Mouse (Mus musculus) ES-E14 (cell line): Measurements from ENCODE around the gene Cyp26a1. TPM values are rescaled to one million over a fixed set of nuclear protein-coding genes. Genes with fewer than 3 reads are reported as not detected.

Experiments
- DNase-seq: peaks from one replicate; pipeline ENCODE4 v3.0.0-alpha.2; 2013; ENCODE audit warnings: low read depth, low spot score
- H3K27ac ChIP-seq: 2 replicates; pipeline ENCODE4 v1.5.1; 2012; ENCODE audit warnings: low read depth, mild to moderate bottlenecking, low read length, moderate library complexity, mixed read lengths; ENCODE audit not compliant: poor library complexity, insufficient read depth, severe bottlenecking
- H3K36me3 ChIP-seq: 2 replicates; pipeline ENCODE4 v1.6.1; 2012; ENCODE audit warnings: mild to moderate bottlenecking, low read length, moderate library complexity, mixed read lengths; ENCODE audit not compliant: control insufficient read depth, poor library complexity, insufficient read depth, severe bottlenecking
- H3K4me1 ChIP-seq, 2 experiments: fragments of 150-350 bp in 1 of 2; sonication (generic) in 1 of 2; 2 replicates each; pipeline ENCODE4 v1.6.1; 2012; ENCODE audit warnings: low read length in 2 of 2, mild to moderate bottlenecking in 1 of 2, mixed read lengths in 1 of 2; ENCODE audit not compliant: control insufficient read depth in 2 of 2, insufficient read depth in 2 of 2, poor library complexity in 1 of 2
- H3K4me3 ChIP-seq, 2 experiments: fragments of 150-350 bp in 1 of 2; sonication (generic) in 1 of 2; 2 replicates each; pipeline ENCODE4 v1.5.1; 2012; ENCODE audit warnings: low read length in 2 of 2, low read depth in 1 of 2, mild to moderate bottlenecking in 1 of 2, mixed read lengths in 1 of 2; ENCODE audit not compliant: insufficient read depth in 1 of 2, poor library complexity in 1 of 2, severe bottlenecking in 1 of 2
- H3K9ac ChIP-seq: 2 replicates; pipeline ENCODE4 v1.6.1; 2012; ENCODE audit warnings: low read depth, mild to moderate bottlenecking, low read length, mixed read lengths; ENCODE audit not compliant: poor library complexity, insufficient read depth, severe bottlenecking
- H3K9me3 ChIP-seq: fragments of 150-350 bp; sonication (generic); 2 replicates; pipeline ENCODE4 v1.6.1; 2012; ENCODE audit warnings: low read depth, mild to moderate bottlenecking, low read length; ENCODE audit not compliant: control insufficient read depth, insufficient read depth
- CHD2 ChIP-seq: IDR thresholded peaks from 2 replicates; pipeline ENCODE4 v1.6.1; 2014; ENCODE audit warnings: mild to moderate bottlenecking, low read depth, low read length, inconsistent platforms
- HCFC1 ChIP-seq: IDR thresholded peaks from 2 replicates; pipeline ENCODE4 v1.6.1; 2012; ENCODE audit warnings: low read length, inconsistent platforms, borderline replicate concordance; ENCODE audit not compliant: insufficient read depth
- MAFK ChIP-seq: IDR thresholded peaks from 2 replicates; pipeline ENCODE4 v1.6.1; 2014; ENCODE audit warnings: mild to moderate bottlenecking, low read depth, low read length, inconsistent platforms; ENCODE audit not compliant: insufficient read depth
- ZC3H11A ChIP-seq: IDR thresholded peaks from 2 replicates; pipeline ENCODE4 v1.6.1; 2012; ENCODE audit warnings: low read depth, mild to moderate bottlenecking, inconsistent platforms, low read length, borderline replicate concordance
- ZNF384 ChIP-seq: IDR thresholded peaks from 2 replicates; pipeline ENCODE4 v1.6.1; 2012; ENCODE audit warnings: low read depth, low read length, inconsistent platforms
- in situ Hi-C, 2 experiments: fragments of 600-800 bp; cut with MboI; formaldehyde crosslinking; loops; one replicate each; pipeline ENCODE4 v1.15.1; 2025; ENCODE audit warnings: low sequenced_read_pairs in 2 of 2, inconsistent platforms in 1 of 2; ENCODE audit not compliant: unreplicated experiment in 2 of 2
- total RNA-seq: library from RNA; depleted of rRNA; stranded (reverse); fragments of 300-350 nt; gene quantifications from 2 replicates; pipeline ENCODE4 v1.2.3, GENCODE M21; 2012

Cyp26a1 gene
- total RNA-seq, 1 experiment = 5.7 TPM

DNA sequence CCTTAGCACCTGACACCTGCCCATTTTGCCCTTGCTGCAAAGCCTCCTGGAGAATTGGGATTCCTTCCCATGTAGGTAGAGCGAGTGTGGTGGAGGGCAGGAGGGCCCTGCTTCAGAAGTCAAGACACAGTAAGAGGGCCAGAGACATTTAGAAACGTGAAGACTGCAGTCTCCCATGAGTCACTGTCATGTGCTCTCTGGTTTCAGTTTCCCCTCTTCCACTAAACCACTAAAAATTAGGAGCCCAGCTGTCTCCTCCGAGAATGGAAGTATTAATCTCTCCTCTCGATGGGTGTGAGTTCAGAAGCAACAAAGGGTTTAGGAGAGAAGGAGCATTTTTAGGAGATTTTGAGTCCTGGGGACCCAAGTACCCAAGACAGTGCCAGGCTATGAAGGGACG is 8.1 kb upstream of the Cyp26a1 start:
- H3K27ac ChIP-seq = no peak overlapping the region
- no peak for TF ChIP-seq ZC3H11A
- TF ChIP-seq ZNF384 = no peak
- no peak for TF ChIP-seq MAFK
- no peak for TF ChIP-seq HCFC1
- no peak for TF ChIP-seq CHD2
- no peaks in the 10 kb centered on the region for H3K9me3 ChIP-seq
- DNase-seq = no peak
- in situ Hi-C loops = no loop called here
- peaks cover 2 to 7% of the 10 kb centered on the region in 2 experiments; a peak in 2 of 4 replicates for H3K4me1 ChIP-seq
- H3K9ac ChIP-seq = no peak overlapping the region
- no peak overlapping the region for H3K4me3 ChIP-seq
- H3K36me3 ChIP-seq = no peaks in the 10 kb centered on the region

- no peak for DNase-seq
- peak overlapping the region in 1 of 2 experiments; percentile 44; a peak in 2 of 4 replicates for H3K4me3 ChIP-seq
- no peak overlapping the region for H3K27ac ChIP-seq
- H3K9me3 ChIP-seq = no peaks in the 10 kb centered on the region
- H3K4me1 ChIP-seq = peaks cover 2 to 5% of the 10 kb centered on the region in 2 experiments; a peak in 2 of 4 replicates
- in situ Hi-C loops = no loop called here
- TF ChIP-seq ZC3H11A = no peak
- no peaks in the 10 kb centered on the region for H3K36me3 ChIP-seq
- no peak overlapping the region for H3K9ac ChIP-seq
These were observed 6.9 kb upstream of the Cyp26a1 start for GRCm38 (mm10) chr19:37690716-37691115.

DNA sequence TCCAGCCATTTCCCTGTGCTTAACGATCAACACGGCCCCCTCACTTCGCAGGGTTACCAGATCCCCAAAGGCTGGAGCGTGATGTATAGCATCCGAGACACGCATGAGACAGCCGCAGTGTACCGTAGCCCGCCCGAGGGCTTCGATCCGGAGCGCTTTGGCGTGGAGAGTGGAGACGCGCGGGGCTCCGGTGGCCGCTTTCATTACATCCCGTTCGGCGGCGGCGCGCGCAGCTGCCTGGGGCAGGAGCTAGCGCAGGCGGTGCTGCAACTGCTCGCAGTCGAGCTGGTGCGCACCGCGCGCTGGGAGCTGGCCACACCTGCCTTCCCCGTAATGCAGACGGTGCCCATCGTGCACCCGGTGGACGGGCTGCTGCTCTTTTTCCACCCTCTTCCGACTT is 4.7 kb upstream of the Cyp26a1 start:
- H3K4me1 ChIP-seq = peaks cover 2 to 5% of the 10 kb centered on the region in 2 experiments; a peak in 2 of 4 replicates

DNA sequence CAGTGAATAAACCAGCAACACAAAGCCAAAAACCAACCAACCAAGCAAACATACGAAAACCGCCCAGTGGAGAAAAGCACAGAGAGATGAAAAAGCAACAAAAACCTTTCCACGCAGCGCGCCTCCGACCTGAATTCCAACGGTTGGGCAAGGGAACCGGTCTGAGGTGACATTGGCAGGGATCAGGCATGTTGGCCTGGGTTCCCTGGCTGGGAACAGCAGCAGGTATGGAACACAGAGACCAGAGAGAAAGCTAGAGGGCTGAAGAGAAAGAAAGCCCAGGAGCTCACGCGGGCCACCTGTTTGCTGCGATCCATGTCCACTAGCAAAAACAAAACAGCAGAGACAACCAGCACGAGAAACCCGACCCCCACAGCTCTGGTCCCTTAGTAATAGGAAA is 2.5 kb upstream of the Cyp26a1 start:
- Histone ChIP-seq H3K27ac (no peak overlapping the region), H3K4me3 (no peak overlapping the region), H3K9ac (no peak overlapping the region), H3K4me1 (peaks cover 0 to 6% of the 10 kb centered on the region in 2 experiments; a peak in 1 of 4 replicates), H3K36me3 (no peaks in the 10 kb centered on the region), H3K9me3 (no peaks in the 10 kb centered on the region)
- TF ChIP-seq MAFK = no peak
- TF ChIP-seq ZC3H11A = no peak
- no peak for TF ChIP-seq CHD2
- TF ChIP-seq ZNF384 = no peak
- TF ChIP-seq HCFC1 = no peak
- in situ Hi-C loops = loop anchor here in 1 of 2 experiments (5.0 kb wide), 1 partner anchor 187 kb away; no protein-coding TSS in a partner anchor
- DNase-seq = no peak

More for the DNA sequence above, 4.7 kb upstream of the Cyp26a1 start:
- in situ Hi-C loops = no loop called here
- no peaks in the 10 kb centered on the region for H3K9me3 ChIP-seq
- no peak for DNase-seq
- H3K27ac ChIP-seq = no peak overlapping the region
- peak overlapping the region; percentile 43 to 46 for H3K4me3 ChIP-seq
- 0 out of 2 replicates have a peak overlapping the region, but pooled peaks have one; percentile 24 for H3K9ac ChIP-seq
- H3K36me3 ChIP-seq = no peaks in the 10 kb centered on the region
- TF ChIP-seq MAFK = no peak

DNA sequence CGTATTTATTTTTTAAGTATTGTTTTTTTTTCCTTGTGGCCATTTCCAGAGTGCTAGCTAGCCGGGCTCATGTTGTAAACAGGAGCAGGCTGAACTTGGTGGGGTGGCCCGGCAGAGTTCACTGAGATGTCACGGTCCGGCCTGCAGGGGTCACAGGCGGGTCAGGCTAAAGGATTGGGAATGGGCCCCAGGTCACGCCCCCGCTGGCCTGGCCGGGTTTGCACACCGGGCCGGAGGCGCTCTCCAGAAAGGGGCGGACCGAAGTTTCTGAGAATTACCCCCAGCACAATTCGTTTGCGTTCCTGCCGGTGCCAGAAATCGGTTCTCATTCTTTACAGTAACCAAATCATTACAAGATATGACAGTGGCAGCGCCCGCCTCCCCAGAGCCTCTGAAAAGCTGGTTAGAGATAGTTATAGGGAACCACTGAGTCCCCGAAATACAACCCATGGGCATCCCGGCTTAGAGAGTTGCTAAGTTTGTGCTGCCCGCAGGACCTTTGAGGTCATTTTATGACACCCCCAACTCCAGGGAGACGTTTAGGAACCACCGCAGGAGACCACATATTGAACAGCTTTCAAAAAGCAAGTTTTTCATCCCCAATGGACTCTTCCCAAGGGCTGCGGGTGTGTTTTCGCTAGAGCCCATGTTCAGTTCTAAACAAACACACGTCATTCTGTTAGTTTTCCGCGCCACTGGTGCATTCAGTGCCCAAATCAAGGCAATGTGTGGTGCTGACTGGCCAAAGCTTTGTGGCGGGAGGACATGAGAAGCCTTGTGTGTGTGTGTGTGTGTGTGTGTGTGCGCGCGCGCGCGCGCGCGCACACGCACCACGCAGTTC is 1.6 kb upstream of the Cyp26a1 start:
- in situ Hi-C loops = loop anchor here in 1 of 2 experiments (5.0 kb wide), 1 partner anchor 186 kb away; no protein-coding TSS in a partner anchor
- no peak overlapping the region for H3K9ac ChIP-seq
- peaks cover 0 to 6% of the 10 kb centered on the region in 2 experiments; a peak in 1 of 4 replicates for H3K4me1 ChIP-seq
- no peak overlapping the region for H3K4me3 ChIP-seq
- H3K9me3 ChIP-seq = no peaks in the 10 kb centered on the region
- H3K27ac ChIP-seq = no peak overlapping the region
- no peaks in the 10 kb centered on the region for H3K36me3 ChIP-seq
- DNase-seq = no peak
- no peak for TF ChIP-seq MAFK
- TF ChIP-seq ZC3H11A = no peak
- TF ChIP-seq ZNF384 = no peak
- TF ChIP-seq HCFC1 = no peak
- no peak for TF ChIP-seq CHD2
